Mouse (Mus musculus) intestine, embryonic 15.5 days (tissue): Measurements from ENCODE around the gene Pdzd8. TPM values are rescaled to one million over a fixed set of nuclear protein-coding genes. Genes with fewer than 3 reads are reported as not detected.
A peak's percentile ranks its signal among the peaks of the same experiment; 100 is the strongest.

ENCODE experiments used
- ATAC-seq: fragments of 200-750 bp; cut with Nextera tagmentation; 2 replicates; pipeline ENCODE4 v1.8.0; 2017; ENCODE audit warnings: moderate TSS enrichment, moderate library complexity
- H3K27ac ChIP-seq: fragments of 300-500 bp; sonication (generic); 2 replicates; pipeline ENCODE4 v1.5.1; 2015; ENCODE audit warnings: mild to moderate bottlenecking, inconsistent platforms
- H3K27me3 ChIP-seq: fragments of 300-500 bp; sonication (generic); replicated peaks from 2 replicates; pipeline ENCODE4 v1.6.1; 2015; ENCODE audit warnings: inconsistent platforms
- H3K36me3 ChIP-seq: fragments of 300-500 bp; sonication (generic); 2 replicates; pipeline ENCODE4 v1.6.1; 2015; ENCODE audit warnings: inconsistent platforms
- H3K4me1 ChIP-seq: fragments of 300-500 bp; sonication (generic); replicated peaks from 2 replicates; pipeline ENCODE4 v1.6.1; 2015; ENCODE audit warnings: inconsistent platforms
- H3K4me2 ChIP-seq: fragments of 300-500 bp; sonication (generic); replicated peaks from 2 replicates; pipeline ENCODE4 v1.6.1; 2015; ENCODE audit warnings: mild to moderate bottlenecking, inconsistent platforms
- H3K4me3 ChIP-seq: fragments of 300-500 bp; sonication (generic); replicated peaks from 2 replicates; pipeline ENCODE4 v1.5.1; 2015; ENCODE audit warnings: inconsistent platforms
- H3K9ac ChIP-seq: fragments of 300-500 bp; sonication (generic); 2 replicates; pipeline ENCODE4 v1.6.1; 2015; ENCODE audit warnings: inconsistent platforms
- H3K9me3 ChIP-seq: fragments of 300-500 bp; sonication (generic); 2 replicates; pipeline ENCODE4 v1.6.1; 2016; ENCODE audit warnings: inconsistent platforms
- WGBS: fragments of 180-500 bp; shearing (Covaris S2); methylation state at CpG from one replicate; pipeline ENCODE4 v1.1.7; 2015; 5-methylcytosine and 5-hydroxymethylcytosine counted together
- polyA plus RNA-seq: library from polyadenylated mRNA; unstranded; fragments of >200 nt; fragmentation: Nextera tagmentation; extraction: Ambion mirVana; gene quantifications from 2 replicates; pipeline ENCODE4 v1.2.1, GENCODE M21; 2015

Pdzd8 gene
- polyA plus RNA-seq, 1 experiment from 2014 or later: 10.1 TPM

DNA sequence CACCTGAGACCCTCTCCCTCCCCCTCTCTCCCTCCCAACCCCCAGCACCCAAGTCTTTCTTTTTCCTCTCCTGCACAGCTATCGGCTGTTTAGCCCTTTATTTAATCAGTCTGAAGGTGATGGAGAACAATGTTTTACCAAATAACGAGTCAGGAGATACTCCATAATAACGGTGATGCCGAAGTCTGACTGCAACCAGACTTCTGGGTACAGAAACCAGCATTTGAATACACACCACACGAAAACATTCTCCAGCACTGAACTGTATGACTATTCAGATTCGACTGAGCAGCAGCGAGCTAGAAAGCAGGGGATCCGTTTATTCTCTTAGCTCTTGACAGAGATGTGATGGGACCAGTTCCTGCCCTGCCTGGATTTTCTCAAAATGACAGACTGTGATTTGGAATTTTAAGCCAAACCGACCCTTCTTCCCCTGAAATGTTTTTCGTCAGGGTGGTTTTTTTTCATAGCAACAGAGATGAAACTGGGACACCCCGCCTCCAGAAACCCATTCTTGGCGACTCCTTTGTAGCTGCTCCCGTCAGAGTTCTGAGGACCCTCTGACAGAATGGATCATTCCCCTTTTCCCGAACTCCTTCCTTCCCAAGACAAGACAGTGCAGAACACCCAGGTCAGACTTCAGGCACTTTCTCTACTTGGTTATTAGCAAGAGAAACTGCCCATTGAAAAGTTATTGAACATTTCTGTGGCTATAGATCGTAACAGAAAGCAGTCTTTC lies 5.7 kb upstream of the Pdzd8 start:
- Histone ChIP-seq H3K27me3 (no peaks in the 10 kb centered on the region), H3K4me3 (no peak overlapping the region), H3K4me1 (no peaks in the 10 kb centered on the region), H3K36me3 (no peaks in the 10 kb centered on the region), H3K9me3 (no peaks in the 10 kb centered on the region), H3K27ac (no peak overlapping the region), H3K4me2 (no peak overlapping the region), H3K9ac (no peak overlapping the region)
- ATAC-seq: no peak
- WGBS: 36% methylated on average over 15 of the region's 15 CpGs

DNA sequence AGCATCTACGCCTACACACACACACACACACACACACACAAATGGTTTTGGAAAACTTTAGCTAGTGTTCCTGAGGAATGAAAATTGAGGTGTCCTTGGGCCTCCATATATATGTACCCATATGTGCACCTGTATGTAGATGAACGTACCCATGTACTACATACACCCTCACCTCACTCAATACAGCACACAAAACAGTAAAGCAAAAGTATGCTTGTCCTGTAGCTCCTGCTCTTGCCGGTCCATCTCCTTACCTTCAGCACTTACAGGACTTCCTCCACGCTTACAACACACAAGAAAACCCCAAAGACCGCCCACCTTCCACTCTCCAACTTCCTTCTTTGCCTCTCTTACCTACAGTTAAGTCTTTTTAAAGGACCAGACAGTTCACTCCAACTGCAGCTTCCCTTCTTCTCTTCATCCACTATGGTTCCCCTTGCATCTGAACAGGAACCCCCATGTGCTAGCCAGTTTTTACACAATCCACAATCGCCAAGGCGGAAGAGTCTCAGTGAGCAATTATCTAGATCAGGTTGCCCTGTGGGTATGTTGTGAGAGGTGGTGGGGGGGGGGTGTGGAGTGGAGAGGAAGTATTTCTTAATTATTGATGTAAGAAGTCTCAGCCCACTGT lies 4.8 kb upstream of the Pdzd8 start:
- H3K9ac ChIP-seq: no peak overlapping the region
- H3K4me1 ChIP-seq: no peaks in the 10 kb centered on the region
- no peaks in the 10 kb centered on the region for H3K36me3 ChIP-seq
- ATAC-seq: no peak
- no peak overlapping the region for H3K4me2 ChIP-seq
- H3K27me3 ChIP-seq: no peaks in the 10 kb centered on the region
- 84% methylated on average over 7 of the region's 7 CpGs for WGBS
- H3K27ac ChIP-seq: no peak overlapping the region
- H3K4me3 ChIP-seq: no peak overlapping the region
- H3K9me3 ChIP-seq: no peaks in the 10 kb centered on the region

DNA sequence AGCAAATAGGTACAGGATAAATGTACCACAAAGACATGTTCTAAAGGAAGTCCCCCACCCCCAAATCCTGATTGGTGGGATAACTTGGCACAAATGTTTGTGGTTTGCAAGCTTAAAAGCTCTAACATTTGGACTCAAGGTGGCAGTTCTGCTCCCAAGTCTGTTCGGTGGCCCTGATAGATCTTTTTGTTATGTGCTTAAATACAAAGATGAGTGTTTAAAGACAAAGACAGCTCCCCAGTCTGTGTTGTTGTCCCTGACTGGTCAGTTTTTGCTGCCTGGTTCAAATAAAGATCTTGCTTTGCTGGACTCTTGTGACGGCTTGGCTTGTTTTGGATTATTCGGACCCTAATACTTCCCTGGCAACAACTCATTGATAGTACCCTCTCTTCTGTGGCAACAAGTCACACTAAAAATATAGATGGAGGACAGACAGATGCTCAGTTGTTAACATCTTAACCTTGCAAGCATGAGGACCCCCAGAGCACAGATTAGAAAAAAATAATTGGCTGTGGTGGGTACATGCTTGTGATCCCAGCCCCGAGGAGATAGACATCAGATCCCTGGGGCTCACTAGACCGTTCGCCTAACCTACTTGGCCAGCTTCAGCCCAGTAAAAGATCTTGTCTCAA lies 3.9 kb upstream of the Pdzd8 start:
- ATAC-seq: no peak
- H3K4me2 ChIP-seq: no peak overlapping the region
- no peak overlapping the region for H3K4me3 ChIP-seq
- H3K36me3 ChIP-seq: no peaks in the 10 kb centered on the region
- WGBS: 89% methylated on average over 6 of the region's 6 CpGs
- H3K9ac ChIP-seq: no peak overlapping the region
- no peak overlapping the region for H3K27ac ChIP-seq
- no peaks in the 10 kb centered on the region for H3K27me3 ChIP-seq
- no peaks in the 10 kb centered on the region for H3K9me3 ChIP-seq
- 0 out of 2 replicates have a peak, but pooled peaks cover under 1% of the 10 kb centered on the region for H3K4me1 ChIP-seq

DNA sequence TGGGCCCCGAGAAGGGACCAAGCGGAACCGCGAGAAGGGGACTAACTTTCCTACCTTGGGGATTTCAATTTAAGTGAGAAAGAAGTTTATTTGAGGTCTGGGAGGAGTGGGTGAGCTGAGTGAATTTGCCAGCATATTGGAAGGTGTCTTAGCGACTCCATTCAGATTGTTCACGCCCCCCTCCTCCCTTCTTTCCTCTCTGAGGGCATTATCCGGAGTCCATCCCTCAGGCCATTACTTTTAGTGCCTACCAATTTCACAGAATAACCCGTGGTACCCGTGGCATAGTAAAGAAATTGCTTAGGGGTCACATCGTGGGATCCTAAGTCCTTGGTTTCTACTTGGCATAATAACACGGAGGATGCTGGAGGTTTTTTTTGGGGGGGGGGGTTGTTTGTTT lies 745 bp upstream of the Pdzd8 start:
- 3% methylated on average over 11 of the region's 11 CpGs for WGBS
- Histone ChIP-seq H3K9ac (peak overlapping the region; percentile 90), H3K9me3 (no peaks in the 10 kb centered on the region), H3K27me3 (no peaks in the 10 kb centered on the region), H3K27ac (peak overlapping the region; percentile 80), H3K4me3 (peak overlapping the region; percentile 97), H3K4me1 (0 out of 2 replicates have a peak, but pooled peaks cover 7% of the 10 kb centered on the region), H3K4me2 (peak overlapping the region; percentile 95), H3K36me3 (no peaks in the 10 kb centered on the region)
- ATAC-seq: no peak

DNA sequence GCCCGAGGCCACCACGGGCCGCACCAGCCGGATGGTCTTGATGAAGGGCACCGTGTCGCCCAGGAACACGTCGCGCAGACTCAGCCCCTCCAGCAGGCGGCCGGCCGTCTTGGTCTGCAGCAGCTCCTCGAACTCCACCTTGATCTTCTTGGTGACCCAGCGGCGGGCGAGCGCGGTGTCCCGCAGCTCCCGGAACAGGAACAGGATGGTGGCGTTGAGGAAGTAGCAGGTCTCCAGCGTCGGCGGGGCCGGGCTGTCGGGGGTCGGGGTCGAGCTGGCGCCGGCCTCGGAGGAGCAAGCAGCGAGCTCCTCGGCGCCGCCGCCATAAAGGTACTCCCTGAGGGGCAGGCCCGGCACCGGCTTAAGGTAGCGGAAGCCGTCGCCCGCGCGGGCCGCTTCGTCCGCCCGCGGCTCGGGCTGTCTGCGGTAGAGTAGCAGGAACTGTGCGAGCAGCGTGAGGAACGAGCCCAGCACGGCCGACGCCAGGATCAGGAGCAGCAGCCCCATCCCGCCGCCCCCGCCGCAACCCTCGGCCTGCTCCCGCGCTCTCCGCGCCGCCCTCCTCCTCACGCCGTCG lies 411 bp downstream of the Pdzd8 start:
- Histone ChIP-seq H3K36me3 (no peaks in the 10 kb centered on the region), H3K4me2 (peak overlapping the region; percentile 95), H3K9me3 (no peaks in the 10 kb centered on the region), H3K4me1 (0 out of 2 replicates have a peak, but pooled peaks cover 7% of the 10 kb centered on the region), H3K4me3 (peak overlapping the region; percentile 97), H3K27ac (peak overlapping the region; percentile 92), H3K9ac (peak overlapping the region; percentile 90), H3K27me3 (no peaks in the 10 kb centered on the region)
- peak; percentile 70 for ATAC-seq
- WGBS: under 1% methylated on average over 70 of the region's 70 CpGs

DNA sequence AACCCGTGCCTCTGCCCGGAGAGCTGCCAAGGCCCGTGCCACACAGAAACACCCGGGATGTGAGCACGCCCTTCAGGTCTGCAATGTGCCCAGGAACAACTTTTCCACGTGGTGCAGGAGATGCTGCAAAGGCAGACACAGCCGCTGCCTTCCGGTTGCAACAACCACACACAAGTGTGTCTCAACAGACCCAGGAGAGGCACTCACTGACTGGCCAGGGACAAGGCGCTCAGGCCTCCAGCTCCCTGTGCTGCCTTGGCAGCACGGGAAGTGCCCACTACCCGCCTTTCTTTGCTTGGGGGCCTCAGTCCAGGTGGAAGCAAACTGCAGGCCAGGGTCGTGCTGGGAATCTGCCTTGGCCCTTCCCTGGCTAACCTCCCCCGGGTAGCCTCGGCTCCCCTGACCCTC lies 1.3 kb downstream of the Pdzd8 start:
- peak; percentile 14 for ATAC-seq
- WGBS: under 1% methylated on average over 14 of the region's 14 CpGs
- H3K4me1 ChIP-seq: 0 out of 2 replicates have a peak, but pooled peaks cover 7% of the 10 kb centered on the region
- H3K9ac ChIP-seq: peak overlapping the region; percentile 90
- H3K9me3 ChIP-seq: no peaks in the 10 kb centered on the region
- H3K4me3 ChIP-seq: peak overlapping the region; percentile 97
- no peaks in the 10 kb centered on the region for H3K27me3 ChIP-seq
- H3K36me3 ChIP-seq: no peaks in the 10 kb centered on the region
- H3K27ac ChIP-seq: peak overlapping the region; percentile 92; the same call in 1 of the 2 replicates
- peak overlapping the region; percentile 95 for H3K4me2 ChIP-seq

DNA sequence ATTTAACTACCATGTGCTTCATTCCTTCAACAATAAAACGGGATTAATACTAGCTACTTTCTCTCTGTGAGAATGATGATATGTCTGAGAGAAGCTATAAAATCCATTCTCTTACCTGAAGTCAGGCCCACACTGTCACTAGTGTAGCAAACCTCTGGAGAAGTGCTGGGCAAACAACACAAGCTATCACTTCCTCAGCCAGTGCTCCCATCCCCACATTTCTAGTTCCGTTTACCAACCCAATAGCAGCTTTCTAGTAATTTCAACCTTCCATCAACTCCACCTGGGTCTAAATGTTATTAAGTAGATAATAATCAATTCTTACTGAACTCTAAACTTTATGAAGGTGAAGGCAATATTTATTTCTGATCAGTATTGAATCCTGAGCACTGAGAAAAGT lies 2.6 kb downstream of the Pdzd8 start:
- WGBS: 22% methylated on average over 2 of the region's 2 CpGs
- Histone ChIP-seq H3K9me3 (no peaks in the 10 kb centered on the region), H3K4me2 (peak overlapping the region; percentile 95), H3K9ac (0 out of 2 replicates have a peak overlapping the region, but pooled peaks have one; percentile 5), H3K4me3 (peak overlapping the region; percentile 97), H3K4me1 (0 out of 2 replicates have a peak, but pooled peaks cover 7% of the 10 kb centered on the region), H3K36me3 (no peaks in the 10 kb centered on the region), H3K27me3 (no peaks in the 10 kb centered on the region), H3K27ac (no peak overlapping the region)
- no peak for ATAC-seq

DNA sequence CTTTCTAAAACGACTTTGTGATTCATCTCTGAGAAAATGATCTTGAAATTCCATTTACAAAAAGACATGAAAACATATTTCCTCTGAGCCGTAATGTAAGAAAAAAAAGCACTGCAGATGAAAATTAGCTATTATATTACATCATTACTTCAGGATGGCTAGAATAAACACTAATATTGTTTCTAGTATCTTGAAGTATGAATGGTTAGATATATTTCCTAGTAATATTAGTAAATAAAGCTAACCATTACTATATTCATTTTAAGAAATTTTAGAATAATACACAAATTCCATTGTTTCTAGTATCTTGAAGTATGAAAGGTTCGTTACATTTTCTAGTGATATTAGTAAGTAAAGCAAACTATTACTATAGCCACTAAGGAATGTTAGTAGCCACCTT lies 5.7 kb downstream of the Pdzd8 start:
- Histone ChIP-seq H3K4me3 (no peak overlapping the region), H3K27ac (no peak overlapping the region), H3K4me2 (no peak overlapping the region), H3K9ac (no peak overlapping the region), H3K4me1 (0 out of 2 replicates have a peak, but pooled peaks cover 7% of the 10 kb centered on the region), H3K36me3 (no peaks in the 10 kb centered on the region), H3K27me3 (no peaks in the 10 kb centered on the region), H3K9me3 (no peaks in the 10 kb centered on the region)
- WGBS: 79% methylated on average over 3 of the region's 3 CpGs
- no peak for ATAC-seq

DNA sequence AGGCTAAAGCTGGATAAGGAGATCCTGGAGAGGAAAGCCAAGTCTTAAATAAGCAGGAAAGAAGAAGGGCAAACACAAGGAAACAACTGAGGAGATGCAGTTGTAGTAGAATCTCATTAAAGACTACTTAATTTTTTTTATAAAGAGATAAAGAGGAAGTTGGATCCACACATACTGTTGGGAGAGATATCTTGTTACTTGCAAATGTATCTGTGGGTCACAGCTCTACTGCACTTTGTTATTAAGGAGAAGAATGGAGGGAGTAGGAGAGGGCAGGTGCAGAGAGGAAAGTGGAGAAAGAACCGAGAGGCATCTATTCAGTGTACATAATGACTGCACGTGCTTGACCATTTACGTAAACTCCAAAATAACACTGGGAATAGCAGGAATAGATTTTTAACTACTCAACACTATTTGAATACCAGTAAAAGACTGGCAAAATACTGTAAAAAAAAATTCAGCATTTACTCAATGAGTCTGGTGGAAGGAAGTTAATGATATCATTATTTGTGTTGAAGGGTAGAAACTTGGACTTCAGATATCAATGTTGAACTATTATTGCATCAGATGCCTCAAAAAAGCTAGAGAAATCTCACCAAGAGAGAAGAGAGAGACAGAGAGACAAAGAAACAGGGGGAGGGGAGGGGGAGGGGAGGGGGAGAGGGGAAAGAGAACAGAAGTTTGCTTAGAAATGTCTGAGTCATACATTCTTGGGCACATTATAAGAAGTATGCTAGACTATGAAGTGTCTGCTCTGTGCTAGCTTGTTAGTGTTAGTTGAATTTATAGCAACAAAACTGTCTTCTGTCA lies 7.5 kb downstream of the Pdzd8 start:
- Histone ChIP-seq H3K27ac (no peak overlapping the region), H3K4me3 (no peak overlapping the region), H3K4me2 (no peak overlapping the region), H3K9me3 (no peaks in the 10 kb centered on the region), H3K36me3 (no peaks in the 10 kb centered on the region), H3K27me3 (no peaks in the 10 kb centered on the region), H3K4me1 (0 out of 2 replicates have a peak, but pooled peaks cover 2% of the 10 kb centered on the region), H3K9ac (no peak overlapping the region)
- no peak for ATAC-seq
- WGBS: 80% methylated on average over 3 of the region's 3 CpGs

DNA sequence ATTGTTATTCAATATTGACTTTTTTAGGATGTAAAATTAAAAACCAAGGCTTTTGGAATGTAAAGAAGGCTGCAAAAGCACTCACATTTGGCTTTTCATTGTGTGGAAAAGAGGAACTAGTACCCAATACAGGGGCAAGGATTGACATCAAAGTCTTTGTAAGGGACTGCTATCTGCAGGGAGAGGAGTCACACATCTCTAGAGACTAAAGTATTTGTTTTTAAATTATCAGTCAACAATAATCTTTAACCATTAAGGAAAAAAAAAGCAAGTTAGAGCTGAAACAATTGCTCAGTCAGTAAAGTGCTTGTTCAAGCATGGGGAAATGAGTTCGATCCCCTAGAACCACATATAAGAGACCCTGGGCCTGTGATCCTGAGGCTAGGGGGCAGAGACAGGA lies 8.9 kb downstream of the Pdzd8 start:
- H3K9ac ChIP-seq: no peak overlapping the region
- H3K36me3 ChIP-seq: no peaks in the 10 kb centered on the region
- no peaks in the 10 kb centered on the region for H3K4me1 ChIP-seq
- no peak overlapping the region for H3K4me2 ChIP-seq
- H3K27me3 ChIP-seq: no peaks in the 10 kb centered on the region
- no peak overlapping the region for H3K4me3 ChIP-seq
- no peak for ATAC-seq
- no peaks in the 10 kb centered on the region for H3K9me3 ChIP-seq
- no peak overlapping the region for H3K27ac ChIP-seq
- 91% methylated on average over 1 of the region's 1 CpGs for WGBS

DNA sequence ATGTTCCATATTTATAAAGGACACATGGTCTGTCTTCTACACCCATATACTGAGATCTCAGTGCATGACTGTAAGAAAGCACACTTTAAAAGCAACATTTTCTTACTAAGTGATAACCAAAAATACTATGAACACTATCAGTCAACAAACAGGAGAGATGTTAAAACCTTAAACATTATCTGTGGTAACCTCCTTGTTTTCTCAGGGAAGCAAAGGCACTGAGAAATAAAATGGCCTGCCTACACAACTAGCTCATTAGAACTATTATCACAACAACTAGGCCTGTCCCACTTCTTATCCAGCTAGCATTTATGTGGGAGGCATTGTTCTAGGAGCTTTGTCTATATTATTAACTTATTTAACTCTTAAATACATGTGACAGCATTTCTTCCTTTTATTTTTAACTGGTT lies 14.8 kb downstream of the Pdzd8 start:
- Histone ChIP-seq H3K36me3 (no peaks in the 10 kb centered on the region), H3K9ac (no peak overlapping the region), H3K27me3 (no peaks in the 10 kb centered on the region), H3K27ac (no peak overlapping the region), H3K4me3 (no peak overlapping the region), H3K9me3 (no peaks in the 10 kb centered on the region), H3K4me2 (no peak overlapping the region), H3K4me1 (no peaks in the 10 kb centered on the region)
- ATAC-seq: no peak
